Mouse (Mus musculus): ENCODE data around the gene Hoxa4. TPM values are rescaled to one million over a fixed set of nuclear protein-coding genes. Genes with fewer than 3 reads are reported as not detected.

The Hoxa4 gene
- total RNA-seq, 1 experiment: 0.13 TPM

DNA sequence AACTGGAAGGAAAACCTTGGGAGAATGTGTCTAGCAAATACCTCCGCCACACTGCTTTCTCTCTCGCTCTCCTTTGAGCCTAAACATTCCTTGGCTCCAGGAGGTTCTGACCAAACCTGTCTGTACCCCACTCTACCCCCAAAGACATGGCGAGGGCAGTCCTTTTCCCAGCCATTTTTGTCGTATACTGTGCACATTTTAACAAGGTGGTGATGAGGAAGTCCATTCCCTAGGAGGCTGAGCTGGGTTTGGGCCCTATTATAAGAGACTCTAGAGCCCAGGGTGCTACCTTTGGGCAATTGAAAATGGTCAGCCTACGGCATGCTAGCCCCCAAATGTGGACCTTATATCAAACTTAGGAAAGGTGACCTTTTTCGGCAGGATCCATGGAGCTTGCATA lies 44.3 kb upstream of the Hoxa4 start:
- H3K36me3 ChIP-seq (ENCODE audit: control insufficient read depth, insufficient read depth, low read length, poor library complexity, severe bottlenecking): no peaks in the 10 kb centered on the region
- DNase-seq (ENCODE audit: low read depth, low spot score): no peak
- H3K9ac ChIP-seq (ENCODE audit: insufficient read depth, low read depth, low read length, poor library complexity, severe bottlenecking): no peak overlapping the region
- H3K9me3 ChIP-seq (ENCODE audit: control insufficient read depth, insufficient read depth, low read depth, low read length): no peaks in the 10 kb centered on the region
- no peak overlapping the region for H3K27ac ChIP-seq (ENCODE audit: insufficient read depth, low read depth, low read length, poor library complexity, severe bottlenecking)
- no peak for TF ChIP-seq ZC3H11A (IDR thresholded peaks at IDR 0.05; ENCODE audit: borderline replicate concordance, low read depth, low read length)
- TF ChIP-seq ZNF384 (IDR thresholded peaks at IDR 0.05; ENCODE audit: low read depth, low read length): no peak
- H3K4me1 ChIP-seq (ENCODE audit: control insufficient read depth in 2 of 2, insufficient read depth in 2 of 2, low read length in 2 of 2, poor library complexity in 1 of 2): peaks cover 0 to 4% of the 10 kb centered on the region in 2 experiments; a peak in 1 of 4 replicates
- in situ Hi-C loops (cut with MboI; ENCODE audit: low sequenced_read_pairs in 2 of 2, unreplicated experiment in 2 of 2): no loop called here
- H3K4me3 ChIP-seq (ENCODE audit: insufficient read depth in 1 of 2, low read depth in 1 of 2, low read length in 2 of 2, poor library complexity in 1 of 2, severe bottlenecking in 1 of 2): no peak overlapping the region

GRCm38 (mm10) chr6:52235267-52235666 lies 43.7 kb upstream of the Hoxa4 start:
- Histone ChIP-seq H3K9me3 (ENCODE audit: control insufficient read depth, insufficient read depth, low read depth, low read length) (no peaks in the 10 kb centered on the region), H3K4me3 (ENCODE audit: insufficient read depth in 1 of 2, low read depth in 1 of 2, low read length in 2 of 2, poor library complexity in 1 of 2, severe bottlenecking in 1 of 2) (no peak overlapping the region), H3K4me1 (ENCODE audit: control insufficient read depth in 2 of 2, insufficient read depth in 2 of 2, low read length in 2 of 2, poor library complexity in 1 of 2) (peaks cover 0 to 4% of the 10 kb centered on the region in 2 experiments; a peak in 1 of 4 replicates), H3K27ac (ENCODE audit: insufficient read depth, low read depth, low read length, poor library complexity, severe bottlenecking) (no peak overlapping the region), H3K36me3 (ENCODE audit: control insufficient read depth, insufficient read depth, low read length, poor library complexity, severe bottlenecking) (no peaks in the 10 kb centered on the region), H3K9ac (ENCODE audit: insufficient read depth, low read depth, low read length, poor library complexity, severe bottlenecking) (no peak overlapping the region)
- DNase-seq (ENCODE audit: low read depth, low spot score): no peak
- in situ Hi-C loops (cut with MboI; ENCODE audit: low sequenced_read_pairs in 2 of 2, unreplicated experiment in 2 of 2): no loop called here
- TF ChIP-seq CHD2 (IDR thresholded peaks at IDR 0.05; ENCODE audit: low read depth, low read length): no peak

- no peak for DNase-seq (ENCODE audit: low read depth, low spot score)
- no peaks in the 10 kb centered on the region for H3K36me3 ChIP-seq (ENCODE audit: control insufficient read depth, insufficient read depth, low read length, poor library complexity, severe bottlenecking)
- in situ Hi-C loops (cut with MboI; ENCODE audit: low sequenced_read_pairs in 2 of 2, unreplicated experiment in 2 of 2): no loop called here
- H3K9me3 ChIP-seq (ENCODE audit: control insufficient read depth, insufficient read depth, low read depth, low read length): no peaks in the 10 kb centered on the region
- no peak for TF ChIP-seq ZNF384 (IDR thresholded peaks at IDR 0.05; ENCODE audit: low read depth, low read length)
- TF ChIP-seq HCFC1 (IDR thresholded peaks at IDR 0.05; ENCODE audit: borderline replicate concordance, insufficient read depth, low read length): no peak
- no peak for TF ChIP-seq MAFK (IDR thresholded peaks at IDR 0.05; ENCODE audit: insufficient read depth, low read depth, low read length)
- no peak for TF ChIP-seq ZC3H11A (IDR thresholded peaks at IDR 0.05; ENCODE audit: borderline replicate concordance, low read depth, low read length)
- no peak for TF ChIP-seq CHD2 (IDR thresholded peaks at IDR 0.05; ENCODE audit: low read depth, low read length)
- H3K27ac ChIP-seq (ENCODE audit: insufficient read depth, low read depth, low read length, poor library complexity, severe bottlenecking): no peak overlapping the region
- H3K9ac ChIP-seq (ENCODE audit: insufficient read depth, low read depth, low read length, poor library complexity, severe bottlenecking): no peak overlapping the region
- H3K4me3 ChIP-seq (ENCODE audit: insufficient read depth in 1 of 2, low read depth in 1 of 2, low read length in 2 of 2, poor library complexity in 1 of 2, severe bottlenecking in 1 of 2): peak overlapping the region; percentile 6 to 28; a peak in 3 of 4 replicates
- H3K4me1 ChIP-seq (ENCODE audit: control insufficient read depth in 2 of 2, insufficient read depth in 2 of 2, low read length in 2 of 2, poor library complexity in 1 of 2): peaks cover 0 to 3% of the 10 kb centered on the region in 2 experiments; a peak in 1 of 4 replicates
Measured at GRCm38 (mm10) chr6:52234428-52235140, 43.0 kb upstream of the Hoxa4 start.

DNA sequence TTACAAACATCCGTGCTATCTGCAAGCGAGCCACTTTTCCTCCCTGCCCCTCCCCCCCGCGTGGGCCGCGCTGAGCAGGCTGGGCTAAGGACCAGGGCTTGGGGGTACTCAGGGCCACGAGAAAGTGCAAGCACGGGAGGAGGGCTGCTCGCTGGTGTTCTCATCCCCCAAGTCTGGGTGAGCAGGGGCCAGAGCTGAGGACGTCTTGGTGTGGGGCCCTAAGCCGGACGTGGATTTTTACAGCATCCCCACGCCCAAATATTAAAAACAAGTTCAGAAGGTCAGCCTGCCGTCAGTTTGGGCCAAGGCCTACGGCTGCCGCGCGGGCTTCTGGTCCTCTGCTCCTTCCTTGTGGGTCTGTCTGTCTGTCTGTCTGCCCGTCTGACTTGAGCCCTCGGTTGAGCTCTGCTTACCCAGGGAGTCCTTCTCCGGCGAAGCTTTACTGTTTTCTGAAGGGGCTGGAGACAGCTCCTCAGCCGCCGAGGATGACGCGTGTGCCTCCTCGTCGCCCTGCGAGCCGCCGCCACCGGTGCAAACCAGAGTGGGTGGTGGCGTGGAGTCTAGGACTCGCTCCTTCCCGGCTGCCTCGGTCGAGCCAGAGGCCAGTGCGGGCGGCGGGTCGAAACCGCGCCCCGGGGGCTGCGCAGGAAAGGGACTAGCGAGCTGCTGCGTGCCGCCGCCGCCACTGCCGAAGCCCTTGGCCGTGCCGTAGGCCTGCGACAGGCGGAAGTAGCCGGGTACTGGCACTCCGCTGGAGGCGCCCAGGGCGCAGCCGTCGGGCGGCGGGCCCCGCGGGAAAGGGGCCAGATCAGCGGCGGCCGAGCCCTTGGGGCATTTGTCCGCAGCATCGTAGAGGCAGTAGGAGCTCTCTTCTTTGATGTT lies 42.2 kb upstream of the Hoxa4 start:
- Histone ChIP-seq H3K4me1 (ENCODE audit: control insufficient read depth in 2 of 2, insufficient read depth in 2 of 2, low read length in 2 of 2, poor library complexity in 1 of 2) (peaks cover 0 to 5% of the 10 kb centered on the region in 2 experiments; a peak in 1 of 4 replicates), H3K9me3 (ENCODE audit: control insufficient read depth, insufficient read depth, low read depth, low read length) (no peaks in the 10 kb centered on the region), H3K9ac (ENCODE audit: insufficient read depth, low read depth, low read length, poor library complexity, severe bottlenecking) (no peak overlapping the region), H3K36me3 (ENCODE audit: control insufficient read depth, insufficient read depth, low read length, poor library complexity, severe bottlenecking) (no peaks in the 10 kb centered on the region), H3K4me3 (ENCODE audit: insufficient read depth in 1 of 2, low read depth in 1 of 2, low read length in 2 of 2, poor library complexity in 1 of 2, severe bottlenecking in 1 of 2) (peak overlapping the region; percentile 6 to 28; a peak in 2 of 4 replicates), H3K27ac (ENCODE audit: insufficient read depth, low read depth, low read length, poor library complexity, severe bottlenecking) (no peak overlapping the region)
- no peak for DNase-seq (ENCODE audit: low read depth, low spot score)
- in situ Hi-C loops (cut with MboI; ENCODE audit: low sequenced_read_pairs in 2 of 2, unreplicated experiment in 2 of 2): no loop called here
- TF ChIP-seq ZC3H11A (IDR thresholded peaks at IDR 0.05; ENCODE audit: borderline replicate concordance, low read depth, low read length): no peak
- no peak for TF ChIP-seq MAFK (IDR thresholded peaks at IDR 0.05; ENCODE audit: insufficient read depth, low read depth, low read length)
- TF ChIP-seq CHD2 (IDR thresholded peaks at IDR 0.05; ENCODE audit: low read depth, low read length): no peak
- TF ChIP-seq HCFC1 (IDR thresholded peaks at IDR 0.05; ENCODE audit: borderline replicate concordance, insufficient read depth, low read length): no peak
- no peak for TF ChIP-seq ZNF384 (IDR thresholded peaks at IDR 0.05; ENCODE audit: low read depth, low read length)
